In genomic region chr7:45333431-45333982, GRCm38 (mm10) we compare ENCODE assay signal across 7 mouse cellular contexts. TPM values are rescaled to one million over a fixed set of nuclear protein-coding genes. Genes with fewer than 3 reads are reported as not detected.
DNase-seq lines count a peak whose midpoint lies in the region; ATAC-seq and TF ChIP-seq lines count a peak whose summit lies in the region.

TSS of gene Trpm4 (minus strand) at chr7:45333780.

- WGBS in midbrain, embryonic 10.5 days: under 1% methylated on average over 38 of the region's 38 CpGs
- under 1% methylated on average over 38 of the region's 38 CpGs for WGBS in small intestine, adult 2 months

- H3K9me3 ChIP-seq in midbrain, embryonic 10.5 days (replicated peaks): no peaks in the 10 kb centered on the region

- no peak for TF ChIP-seq CTCF in small intestine, adult 2 months (IDR thresholded peaks at IDR 0.05; ENCODE audit: extremely low read depth, insufficient read length, insufficient replicate concordance, low read depth, low read length)

- H3K27ac ChIP-seq in midbrain, embryonic 10.5 days (replicated peaks): peak within 1 kb of the TSS; percentile 84
- H3K27ac ChIP-seq in small intestine, adult 2 months (ENCODE audit: insufficient read depth, low read depth, low read length): peak within 1 kb of the TSS; percentile 91

- TF ChIP-seq POLR2A in small intestine, adult 2 months (IDR thresholded peaks at IDR 0.05; ENCODE audit: low read depth, low read length): peak; percentile 91

- ATAC-seq in inflammation-experienced regulatory T-cells, adult 6 months: peak; percentile 88

- peak within 1 kb of the TSS; percentile 79 for H3K4me3 ChIP-seq in midbrain, embryonic 10.5 days
- peak within 1 kb of the TSS; percentile 91 for H3K4me3 ChIP-seq in small intestine, adult 2 months (ENCODE audit: low read depth, low read length)

- intact Hi-C loops in left cerebral cortex, postnatal 4 days (cut with DNase I): no loop called here

- H3K36me3 ChIP-seq in midbrain, embryonic 10.5 days: no peaks in the 10 kb centered on the region
- peaks cover 18% of the 10 kb centered on the region for H3K36me3 ChIP-seq in small intestine, adult 2 months (ENCODE audit: control insufficient read depth, insufficient read depth, low read length)

- peaks cover 46% of the 10 kb centered on the region for H3K4me1 ChIP-seq in midbrain, embryonic 10.5 days
- peaks cover 22% of the 10 kb centered on the region for H3K4me1 ChIP-seq in small intestine, adult 2 months (ENCODE audit: control insufficient read depth, insufficient read depth, insufficient read length, low read length)

- peak; percentile 83 to 93 for DNase-seq in adrenal gland, adult (ENCODE audit: inconsistent age in 2 of 2, low spot score in 1 of 2)
- DNase-seq in embryo, embryonic 10 days (ENCODE audit: low spot score): peak; percentile 83
- DNase-seq in gastrocnemius, postnatal 25 days: peak; percentile 91
- peak; percentile 79 for DNase-seq in left cerebral cortex, postnatal 4 days
- DNase-seq in midbrain, embryonic 10.5 days (ENCODE audit: low spot score): peak; percentile 80

- peaks cover 62% of the 10 kb centered on the region for H3K27me3 ChIP-seq in midbrain, embryonic 10.5 days (ENCODE audit: low read depth, poor library complexity, severe bottlenecking)
- no peaks in the 10 kb centered on the region for H3K27me3 ChIP-seq in small intestine, adult 2 months (ENCODE audit: control insufficient read depth, insufficient read depth, low read length)

RNA-seq across cellular contexts. Expression of gene Trpm4, which starts in this region (rescaled TPM):
- total RNA-seq in gastrocnemius, postnatal 25 days (2021): 10 to 100 TPM; 17.0 to 18.3 TPM
- 10 to 100 TPM; 17.2 to 21.7 (median 19.3) TPM for polyA plus RNA-seq in inflammation-experienced regulatory T-cells, adult 6 months (2017; shearing (Covaris generic))
- 10 to 100 TPM; 32.1 to 33.8 TPM for total RNA-seq in left cerebral cortex, postnatal 4 days (2021)
- polyA plus RNA-seq in midbrain, embryonic 10.5 days (2016; fragmentation: Nextera tagmentation; extraction: Ambion mirVana): 7.0 and 9.6 TPM in 2 replicates
- polyA plus RNA-seq in small intestine, adult 2 months (2012; rRNA removed): 101 and 257 TPM in 2 replicates

Comparison
In these comparisons a context has a peak if more than half of its experiments do, and no peak if none do; other contexts are left out.
1. Peak in every context shown above with its lines: DNase-seq, ATAC-seq, H3K4me3 ChIP-seq and H3K27ac ChIP-seq.